Mouse (Mus musculus) adrenal gland, postnatal 10 days (tissue): Measurements from ENCODE around the gene Muc13. TPM values are rescaled to one million over a fixed set of nuclear protein-coding genes. Genes with fewer than 3 reads are reported as not detected.

ENCODE experiments used
- DNase-seq: peaks from one replicate; pipeline ENCODE4 v3.0.0; 2021; ENCODE audit warnings: mixed read lengths
- total RNA-seq, 2 experiments: library from RNA; stranded (reverse); gene quantifications; 2 replicates each; pipeline ENCODE4 v1.2.3; 2021

Gene Muc13
- total RNA-seq, 2 experiments from 2014 or later: 0.09 to 0.18 TPM

GRCm38 (mm10) chr16:33769848-33770247, 24.0 kb upstream of the Muc13 start:
- DNase-seq: no peak

DNA sequence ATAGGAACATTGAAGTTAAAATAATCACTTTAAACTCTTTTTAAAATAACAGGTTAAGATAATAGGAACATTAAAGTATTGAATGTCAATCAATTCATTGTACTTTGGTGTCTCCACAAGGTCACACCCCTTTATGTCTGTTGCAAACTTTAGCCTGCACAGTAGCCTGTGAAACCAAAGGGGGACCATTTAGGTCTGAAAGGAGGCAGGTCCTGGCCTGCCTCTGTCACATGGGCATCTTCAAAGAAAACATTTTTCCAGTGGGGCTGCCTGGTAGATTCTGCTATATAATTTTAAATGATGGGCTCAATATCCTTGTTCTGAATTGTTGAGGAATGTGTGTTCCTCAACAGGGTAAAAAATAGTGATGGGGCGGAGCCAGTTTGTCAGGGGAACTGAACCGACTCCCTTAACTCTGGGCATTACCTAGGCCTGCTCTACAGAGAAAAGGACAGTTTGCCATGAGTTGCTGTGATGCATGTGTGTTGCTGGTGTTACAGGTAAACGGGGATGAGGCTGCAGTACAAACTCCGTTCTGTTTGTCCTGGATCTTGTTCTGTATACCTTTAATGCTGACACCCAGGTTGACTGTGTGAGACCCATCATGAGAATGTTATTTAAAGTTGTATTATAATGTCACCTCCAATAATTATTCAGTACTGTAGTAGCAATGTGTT, 22.9 kb upstream of the Muc13 start:
- no peak for DNase-seq

- DNase-seq: no peak
Observed at GRCm38 (mm10) chr16:33772809-33773208, 21.0 kb upstream of the Muc13 start.

GRCm38 (mm10) chr16:33774972-33775371, 18.9 kb upstream of the Muc13 start:
- peak; percentile 46 for DNase-seq

GRCm38 (mm10) chr16:33775733-33776335, 18.0 kb upstream of the Muc13 start:
- DNase-seq: no peak

DNA sequence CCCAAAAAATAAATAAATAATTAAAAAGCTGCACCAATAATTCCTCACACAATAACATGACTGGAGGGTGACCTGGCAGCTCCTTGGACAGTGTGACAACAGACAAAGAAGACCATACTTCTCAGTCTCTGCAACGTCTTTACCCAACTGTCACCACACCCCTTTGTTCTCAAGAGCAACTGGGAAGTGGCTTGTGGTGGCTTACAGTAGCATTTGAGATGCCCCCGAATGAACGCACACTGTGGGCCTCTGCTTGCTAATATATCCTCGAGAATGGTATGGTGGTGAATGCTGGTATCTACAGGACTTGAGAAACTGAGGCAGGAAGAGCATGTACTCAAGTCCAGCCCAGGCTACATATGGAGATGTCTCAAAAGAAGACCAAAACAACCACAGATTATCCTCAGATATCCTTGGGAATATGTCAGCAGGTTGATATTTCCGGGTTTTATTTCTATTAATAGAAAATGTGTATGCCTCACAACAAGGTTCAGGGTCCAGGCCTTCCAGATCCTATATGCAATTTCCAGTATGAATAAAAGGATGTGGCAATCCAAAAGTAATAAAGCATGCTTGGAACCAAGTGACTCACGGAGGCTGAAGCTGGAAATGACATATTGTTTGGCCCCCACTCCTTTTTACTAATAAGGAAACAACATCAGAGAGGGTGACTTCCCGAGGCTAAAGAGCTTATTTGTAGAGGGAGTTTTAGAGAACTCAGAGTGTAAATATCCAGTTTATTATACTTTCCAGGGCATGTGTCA, 16.9 kb upstream of the Muc13 start:
- no peak for DNase-seq

GRCm38 (mm10) chr16:33777607-33778006, 16.2 kb upstream of the Muc13 start:
- DNase-seq: no peak

DNA sequence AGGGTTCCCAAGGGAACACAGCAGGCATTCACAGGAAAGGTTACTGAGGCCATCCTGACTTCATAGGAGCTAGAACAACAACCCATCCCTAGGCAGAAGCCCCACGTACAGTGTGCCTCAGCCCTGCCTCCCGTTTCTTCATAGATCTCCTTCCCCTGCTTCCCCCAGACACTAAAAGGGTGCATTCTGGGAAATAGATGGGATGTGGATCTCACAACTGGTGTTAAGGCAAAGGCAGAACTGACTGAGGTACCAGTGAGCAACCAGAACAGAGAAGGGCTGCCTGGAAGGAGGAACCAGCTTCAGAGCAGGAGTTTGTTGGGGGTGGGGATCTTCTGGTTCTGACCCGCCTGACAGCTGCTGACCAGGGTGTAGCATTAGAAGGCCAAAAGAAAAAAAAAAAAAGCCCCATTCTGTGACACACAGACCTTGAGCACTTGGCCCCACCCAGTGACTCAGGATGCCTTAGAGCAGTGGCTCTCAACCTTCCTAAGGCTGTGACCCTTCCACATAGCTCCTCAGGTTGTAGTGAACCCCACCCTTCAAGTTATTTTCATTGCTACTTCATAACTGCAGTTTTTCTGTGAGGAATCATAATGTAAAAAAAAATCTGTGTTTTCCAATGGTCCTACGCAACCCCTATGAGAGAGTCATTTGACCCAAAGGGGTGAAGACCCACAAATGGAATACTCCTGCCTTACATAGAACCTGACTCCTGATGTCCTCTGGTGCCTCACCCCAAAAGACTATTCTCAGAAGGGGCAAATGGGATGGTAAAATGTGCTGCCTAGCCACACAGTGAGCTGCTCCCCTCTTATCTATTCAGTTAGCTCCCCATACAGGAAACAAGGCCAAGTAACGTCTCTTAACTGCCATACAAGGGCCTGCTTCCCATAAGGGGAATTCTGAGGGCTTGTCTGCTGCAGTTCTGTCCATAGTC, 11.8 kb upstream of the Muc13 start:
- peak; percentile 39 for DNase-seq

- no peak for DNase-seq
Observed at GRCm38 (mm10) chr16:33782729-33783091, 11.1 kb upstream of the Muc13 start.

- no peak for DNase-seq
Observed at GRCm38 (mm10) chr16:33784547-33784946, 9.3 kb upstream of the Muc13 start.

DNA sequence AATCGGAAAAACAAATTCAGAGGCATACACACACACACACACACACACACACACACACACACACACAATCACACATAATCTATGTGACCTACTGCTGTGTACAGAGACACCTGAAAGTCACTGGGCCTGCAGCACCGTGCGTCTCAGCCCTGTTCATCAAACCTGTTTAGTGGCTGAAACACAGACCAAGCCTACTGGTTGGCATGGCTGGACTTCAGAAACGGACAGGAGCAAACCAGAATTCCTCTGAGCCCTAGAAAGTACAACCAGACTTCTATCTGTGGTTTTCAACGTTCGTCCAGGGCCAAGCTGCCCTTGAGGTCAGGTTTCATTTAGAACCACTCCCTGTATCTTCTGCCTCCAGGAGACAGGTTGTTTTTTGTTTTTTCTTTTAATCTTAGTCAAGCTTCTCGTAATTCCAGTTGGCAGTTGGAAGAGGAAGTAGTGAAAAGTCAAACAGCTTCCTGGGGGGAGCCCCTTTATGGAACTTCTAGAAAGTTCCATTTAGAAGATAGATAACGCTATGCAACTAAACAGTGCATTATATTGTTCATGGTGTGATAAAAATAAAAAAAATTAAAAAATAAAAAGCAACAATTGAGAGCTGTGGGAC, 8.6 kb upstream of the Muc13 start:
- DNase-seq: no peak

GRCm38 (mm10) chr16:33786657-33787390, 7.0 kb upstream of the Muc13 start:
- no peak for DNase-seq

GRCm38 (mm10) chr16:33795106-33795505, 1.3 kb downstream of the Muc13 start:
- DNase-seq: no peak

DNA sequence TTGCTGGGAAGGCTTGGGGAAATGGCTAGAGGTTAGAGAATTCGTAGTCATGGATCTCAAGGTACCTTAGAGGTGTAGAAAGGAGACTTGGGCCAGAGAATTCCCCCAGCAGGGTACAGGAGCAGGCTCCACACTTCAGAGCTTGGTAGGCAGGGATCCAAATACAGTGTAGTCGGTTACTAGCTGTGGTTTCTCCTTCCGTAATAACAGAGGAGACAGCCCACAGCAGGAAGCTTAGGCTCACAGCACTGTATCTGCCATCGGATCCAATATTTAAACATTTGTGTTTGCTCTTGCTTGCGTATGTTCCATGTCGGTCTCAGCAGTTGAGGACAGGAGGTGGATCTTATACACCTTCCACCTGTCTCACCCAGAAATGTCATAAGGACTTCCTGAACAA, 2.0 kb downstream of the Muc13 start:
- DNase-seq: no peak

GRCm38 (mm10) chr16:33796756-33797155, 2.9 kb downstream of the Muc13 start:
- DNase-seq: no peak

DNA sequence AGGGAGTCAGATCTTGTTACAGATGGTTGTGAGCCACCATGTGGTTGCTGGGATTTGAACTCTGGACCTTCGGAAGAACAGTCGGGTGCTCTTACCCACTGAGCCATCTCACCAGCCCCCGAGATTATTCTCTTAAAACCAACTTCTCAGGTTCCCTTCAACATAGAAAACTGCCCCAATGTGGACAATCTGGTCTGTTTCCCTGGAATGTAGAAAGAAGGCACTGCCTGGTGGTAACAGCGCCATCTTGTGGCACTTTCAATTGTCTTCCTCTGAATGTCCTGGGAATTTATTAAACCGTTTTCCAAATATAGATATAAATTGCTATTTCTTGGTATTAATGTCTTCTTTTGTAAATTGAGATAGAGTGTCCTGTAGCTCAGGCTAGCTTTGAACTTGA, 4.0 kb downstream of the Muc13 start:
- peak; percentile 79 for DNase-seq

DNA sequence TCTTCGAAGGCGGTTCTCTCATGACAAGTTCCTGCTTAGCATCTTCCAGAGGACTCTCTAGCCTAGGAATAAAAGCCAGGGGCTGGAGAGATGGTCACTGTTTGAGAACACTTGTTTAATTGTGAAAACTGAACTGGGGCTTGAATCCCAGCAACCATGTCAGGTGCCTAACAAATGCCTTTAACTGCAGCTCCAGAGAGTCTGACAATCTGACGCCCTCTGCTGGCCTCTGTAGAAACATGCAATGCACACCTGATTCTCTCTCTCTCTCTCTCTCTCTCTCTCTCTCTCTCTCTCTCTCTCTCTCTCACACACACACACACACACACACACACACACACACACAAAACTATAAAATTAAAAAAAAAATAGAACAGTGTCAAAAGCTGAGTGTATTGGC, 16.2 kb downstream of the Muc13 start:
- DNase-seq: no peak

DNA sequence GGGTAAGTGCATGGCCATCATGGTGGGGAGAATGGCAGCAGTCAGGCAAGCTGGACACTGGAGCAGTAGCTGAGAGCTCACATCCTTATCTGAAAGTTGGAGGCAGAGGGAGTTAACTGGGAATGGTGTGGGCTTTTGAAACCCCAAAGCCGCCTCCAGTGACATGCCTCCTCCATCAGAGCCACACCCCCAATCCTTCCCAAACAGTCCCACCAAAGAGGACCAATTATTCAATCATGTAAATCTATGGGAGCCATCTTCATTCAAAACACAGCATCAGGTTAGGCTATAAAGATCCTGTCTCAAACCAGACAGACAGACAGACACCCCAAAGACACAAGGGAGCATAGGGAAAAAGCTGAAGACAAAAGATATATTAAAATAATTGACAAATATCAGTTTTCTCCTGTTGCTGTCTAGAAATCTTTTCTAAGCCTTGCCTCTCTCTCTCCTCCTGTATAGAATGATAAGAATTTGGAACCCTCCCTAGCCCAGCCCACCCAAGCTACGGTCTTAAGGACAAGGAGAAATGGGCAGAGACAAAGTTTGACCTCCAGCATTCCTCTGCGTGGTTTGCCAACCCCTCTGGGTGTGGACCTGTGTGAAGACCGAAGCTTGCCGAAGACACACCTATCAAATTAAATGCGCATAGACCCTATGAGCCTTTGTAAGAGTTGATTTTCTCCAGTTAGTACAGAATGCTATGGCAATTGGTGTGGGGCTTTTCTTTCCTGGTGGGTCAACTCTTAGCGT, 24.8 kb downstream of the Muc13 start:
- no peak for DNase-seq

DNA sequence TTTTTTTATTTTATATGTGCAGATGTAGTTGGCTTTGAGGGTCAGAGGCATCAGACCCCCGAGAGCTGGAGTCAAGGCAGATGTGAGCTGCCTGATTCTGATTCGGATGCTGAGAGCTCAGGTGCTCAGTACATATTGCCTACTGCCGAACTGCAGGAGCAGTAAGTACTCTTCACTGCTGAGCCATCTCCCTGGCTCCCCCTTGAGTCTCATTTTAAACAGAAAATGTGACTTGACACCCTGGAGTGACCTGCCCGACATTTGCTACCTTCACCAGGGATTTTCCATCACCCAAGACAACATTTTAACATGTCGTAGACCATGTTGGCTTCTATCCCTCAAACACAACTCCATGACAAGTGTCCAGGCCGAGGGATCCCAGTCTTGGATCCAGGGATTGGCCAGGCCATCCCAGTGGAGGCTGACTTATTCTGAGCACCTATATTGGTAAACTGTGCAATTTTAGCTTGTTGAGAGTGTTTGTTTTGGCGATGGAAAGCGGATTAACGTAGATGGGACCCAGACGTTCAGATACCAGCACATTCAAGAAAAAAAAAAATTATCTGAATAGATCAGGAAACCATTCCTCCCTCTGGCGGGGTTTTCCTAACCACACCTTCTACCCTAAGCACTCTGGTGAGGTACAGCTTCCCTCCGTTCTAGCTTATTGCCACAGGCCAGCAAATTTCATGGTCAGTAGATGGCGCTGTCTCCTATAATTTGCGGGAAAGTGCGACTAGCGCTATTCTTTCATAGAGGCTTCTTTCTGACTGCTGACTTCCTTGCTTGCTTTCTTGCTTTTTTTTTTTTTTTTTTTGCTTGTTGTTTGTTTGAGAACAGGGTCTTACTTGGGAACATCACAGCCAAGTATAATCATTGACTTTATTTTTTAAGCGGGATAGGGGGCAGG, 26.7 kb downstream of the Muc13 start:
- DNase-seq: peak; percentile 94
